Mouse (Mus musculus): ENCODE results near the gene Ilf2. TPM values are rescaled to one million over a fixed set of nuclear protein-coding genes. Genes with fewer than 3 reads are reported as not detected.

The Ilf2 gene
- polyA plus RNA-seq (2015; fragmentation: Nextera tagmentation; extraction: Ambion mirVana) = 303 and 314 TPM in 2 replicates

DNA sequence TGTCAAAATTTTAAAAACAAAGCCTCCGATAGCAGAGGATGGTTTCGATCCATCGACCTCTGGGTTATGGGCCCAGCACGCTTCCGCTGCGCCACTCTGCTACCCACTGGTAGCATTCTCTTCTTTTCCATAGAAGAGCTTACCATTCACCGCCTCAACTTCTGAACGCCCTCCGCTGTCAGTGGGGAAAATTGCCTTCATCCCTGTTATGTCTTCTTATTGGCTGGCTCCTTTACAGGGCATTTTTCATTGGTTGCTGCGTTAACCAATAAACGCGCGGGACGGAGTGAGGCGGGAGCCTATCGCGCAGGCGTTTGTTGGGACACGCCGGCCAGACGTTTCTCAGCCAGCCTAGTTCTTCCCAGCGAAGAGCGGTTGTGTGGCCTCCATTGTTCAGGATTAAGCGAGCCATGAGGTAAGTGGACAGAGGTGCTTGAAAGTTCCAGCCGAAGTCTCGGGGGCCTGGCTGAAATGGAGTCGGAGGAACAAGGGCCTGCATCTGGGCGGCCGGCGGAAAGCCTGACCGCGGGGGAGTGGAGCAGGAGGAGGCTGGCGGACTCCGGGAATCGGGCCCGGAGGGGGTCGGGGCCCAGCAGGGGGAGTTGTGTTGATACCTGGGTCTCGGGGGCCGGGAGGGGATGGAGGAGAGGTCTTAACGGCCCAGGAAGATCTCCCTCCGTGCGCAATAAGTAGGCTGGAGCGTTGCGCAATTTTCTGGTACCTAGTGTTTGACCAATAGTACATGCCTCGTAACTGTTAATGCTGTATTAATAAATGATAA is at the start of gene Ilf2:
Gene Ilf2 (plus strand): TSS at position 296 of the 781 bp plus-strand sequence.
- Histone ChIP-seq H3K4me1 (replicated peaks) (peaks cover 11% of the 10 kb centered on the region), H3K27me3 (no peaks in the 10 kb centered on the region), H3K36me3 (peaks cover 24% of the 10 kb centered on the region), H3K27ac (peak within 1 kb of the TSS; percentile 95), H3K9ac (peak within 1 kb of the TSS; percentile 94), H3K4me3 (peak within 1 kb of the TSS; percentile 86), H3K4me2 (peak within 1 kb of the TSS; percentile 77), H3K9me3 (no peaks in the 10 kb centered on the region)
- peak; percentile 99 for ATAC-seq (ENCODE audit: low FRiP score)
- WGBS = 1% methylated on average over 45 of the region's 45 CpGs

DNA sequence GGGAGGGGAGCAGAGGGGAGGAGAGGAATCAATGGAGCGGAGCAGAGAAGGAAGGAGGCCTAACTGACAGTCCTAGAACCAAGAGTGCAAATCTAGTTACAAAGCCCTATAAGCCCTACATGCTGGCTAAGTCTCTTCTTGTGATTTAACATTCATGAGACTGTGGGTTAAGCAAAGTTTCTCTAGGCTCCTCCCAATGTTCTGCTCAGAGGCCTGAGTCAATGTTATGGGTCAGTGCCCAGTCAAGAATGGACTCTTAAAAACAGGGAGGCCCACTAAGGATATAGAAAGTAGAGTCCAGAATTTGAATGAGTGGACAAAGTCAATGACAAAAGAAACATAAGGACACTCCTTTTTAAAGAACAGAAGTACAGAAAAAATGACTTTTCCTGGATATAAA is 48.4 kb upstream of the Ilf2 start:
- H3K36me3 ChIP-seq = peaks cover 33% of the 10 kb centered on the region
- H3K27ac ChIP-seq = no peak overlapping the region
- no peaks in the 10 kb centered on the region for H3K27me3 ChIP-seq
- H3K4me2 ChIP-seq = no peak overlapping the region
- H3K4me1 ChIP-seq (replicated peaks) = peaks cover 42% of the 10 kb centered on the region
- no peaks in the 10 kb centered on the region for H3K9me3 ChIP-seq
- H3K4me3 ChIP-seq = no peak overlapping the region
- ATAC-seq (ENCODE audit: low FRiP score) = no peak
- H3K9ac ChIP-seq = no peak overlapping the region
- 75% methylated on average over 1 of the region's 1 CpGs for WGBS

DNA sequence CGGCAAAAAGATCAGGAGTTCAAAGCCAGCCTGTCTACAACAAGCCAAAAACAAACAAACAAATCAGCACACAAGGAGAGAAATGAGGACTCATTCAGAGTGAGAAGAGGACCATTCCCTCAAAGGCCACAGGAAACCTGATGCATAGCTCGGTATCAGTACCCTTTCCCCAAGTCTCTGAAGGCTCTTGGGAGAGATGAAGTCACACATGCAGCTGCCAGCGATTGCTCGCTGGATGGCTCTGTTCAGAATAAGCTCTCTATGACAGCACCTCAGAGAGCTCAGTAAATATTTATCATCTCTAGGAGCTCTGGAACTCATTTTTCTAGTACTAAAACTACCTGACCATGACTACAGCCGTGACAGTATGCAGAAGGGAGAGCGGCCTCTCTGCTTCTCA is 47.7 kb upstream of the Ilf2 start:
- no peaks in the 10 kb centered on the region for H3K27me3 ChIP-seq
- no peak overlapping the region; the same call in 1 of the 2 replicates for H3K27ac ChIP-seq
- ATAC-seq (ENCODE audit: low FRiP score) = no peak
- H3K9ac ChIP-seq = no peak overlapping the region
- H3K36me3 ChIP-seq = peaks cover 27% of the 10 kb centered on the region
- no peak overlapping the region for H3K4me3 ChIP-seq
- H3K4me1 ChIP-seq (replicated peaks) = peaks cover 44% of the 10 kb centered on the region
- WGBS = 84% methylated on average over 6 of the region's 6 CpGs
- no peak overlapping the region for H3K4me2 ChIP-seq
- H3K9me3 ChIP-seq = no peaks in the 10 kb centered on the region

DNA sequence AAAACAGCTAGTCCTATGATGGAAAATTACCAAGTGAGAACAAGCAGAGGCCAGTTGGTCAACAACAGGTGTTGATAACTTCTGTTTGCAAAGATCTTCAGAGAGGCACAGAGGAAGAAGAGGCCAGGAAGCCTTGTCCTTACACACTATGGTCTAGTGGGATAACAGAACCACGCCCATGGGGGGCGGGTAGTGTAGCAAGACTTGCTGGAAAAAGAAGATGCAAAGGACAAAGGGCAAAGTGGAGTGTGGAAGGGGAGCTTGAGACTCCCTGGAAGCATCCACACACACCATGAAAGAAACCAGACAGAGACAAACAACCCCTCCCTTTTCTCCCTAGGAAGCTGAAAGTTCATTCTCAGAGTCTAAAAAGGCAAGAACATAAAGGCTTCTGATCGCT is 46.4 kb upstream of the Ilf2 start:
- H3K9me3 ChIP-seq = no peaks in the 10 kb centered on the region
- peaks cover 51% of the 10 kb centered on the region for H3K4me1 ChIP-seq (replicated peaks)
- H3K4me3 ChIP-seq = no peak overlapping the region
- no peak for ATAC-seq (ENCODE audit: low FRiP score)
- H3K27me3 ChIP-seq = no peaks in the 10 kb centered on the region
- peaks cover 19% of the 10 kb centered on the region; the same call in 1 of the 2 replicates for H3K36me3 ChIP-seq
- 84% methylated on average over 3 of the region's 3 CpGs for WGBS
- no peak overlapping the region for H3K4me2 ChIP-seq
- no peak overlapping the region for H3K9ac ChIP-seq
- no peak overlapping the region for H3K27ac ChIP-seq

- peaks cover 51% of the 10 kb centered on the region for H3K4me1 ChIP-seq (replicated peaks)
- WGBS = 12% methylated on average over 2 of the region's 2 CpGs
Measured at GRCm38 (mm10) chr3:90432348-90432747, 43.6 kb upstream of the Ilf2 start.

GRCm38 (mm10) chr3:90432811-90433219 is 43.1 kb upstream of the Ilf2 start:
- Histone ChIP-seq H3K36me3 (peaks cover 14% of the 10 kb centered on the region; the same call in 1 of the 2 replicates), H3K4me2 (peak overlapping the region; percentile 92), H3K9me3 (no peaks in the 10 kb centered on the region), H3K4me3 (peak overlapping the region; percentile 80), H3K27me3 (no peaks in the 10 kb centered on the region), H3K9ac (peak overlapping the region; percentile 94), H3K4me1 (replicated peaks) (peaks cover 50% of the 10 kb centered on the region), H3K27ac (peak overlapping the region; percentile 97)
- ATAC-seq (ENCODE audit: low FRiP score) = peak; percentile 47
- 1% methylated on average over 12 of the region's 12 CpGs for WGBS

More at GRCm38 (mm10) chr3:90432348-90432747, 43.6 kb upstream of the Ilf2 start:
- Histone ChIP-seq H3K9ac (peak overlapping the region; percentile 94), H3K27me3 (no peaks in the 10 kb centered on the region), H3K27ac (peak overlapping the region; percentile 97; the same call in 1 of the 2 replicates), H3K4me3 (peak overlapping the region; percentile 80), H3K4me2 (peak overlapping the region; percentile 92), H3K9me3 (no peaks in the 10 kb centered on the region), H3K36me3 (peaks cover 14% of the 10 kb centered on the region; the same call in 1 of the 2 replicates)
- no peak for ATAC-seq (ENCODE audit: low FRiP score)

DNA sequence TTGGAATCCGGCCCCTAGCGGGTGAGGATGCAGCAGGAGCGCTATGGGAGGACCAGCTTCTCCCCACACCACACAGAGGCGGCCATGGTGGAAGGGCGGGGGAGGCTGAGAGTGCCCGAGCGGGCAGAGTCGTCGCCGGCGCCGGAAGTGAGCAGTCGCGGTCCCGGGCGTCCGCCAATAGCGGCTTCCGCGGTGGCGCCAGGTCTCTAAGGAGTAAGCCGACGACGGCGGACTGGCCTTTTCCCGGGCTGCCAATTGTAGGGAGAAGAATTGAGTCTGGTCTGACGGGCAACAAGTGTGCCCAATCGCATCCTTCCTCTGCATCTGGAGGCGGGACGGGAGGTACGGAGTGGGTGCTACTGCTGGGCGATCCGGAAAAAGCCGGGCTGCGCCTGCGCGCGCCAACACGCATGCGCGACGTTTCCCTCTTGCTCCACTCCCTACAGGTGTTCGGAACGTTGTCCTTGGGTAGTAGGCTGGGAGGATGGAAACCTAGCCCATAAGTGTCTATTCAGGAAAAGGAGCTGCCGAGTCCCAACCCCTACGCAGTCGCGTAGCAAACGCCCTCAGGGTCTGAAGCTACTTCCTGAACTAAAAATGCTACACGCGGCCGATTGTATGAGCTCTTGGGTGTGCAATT is 42.4 kb upstream of the Ilf2 start, which contains the start of gene Ints3:
Gene Ints3 (minus strand): TSS at position 242 of the 640 bp plus-strand sequence.
- peak; percentile 99 for ATAC-seq (ENCODE audit: low FRiP score)
- Histone ChIP-seq H3K27ac (peak within 1 kb of the TSS; percentile 97), H3K4me1 (replicated peaks) (peaks cover 44% of the 10 kb centered on the region), H3K36me3 (peaks cover 14% of the 10 kb centered on the region; the same call in 1 of the 2 replicates), H3K9ac (peak within 1 kb of the TSS; percentile 94), H3K27me3 (no peaks in the 10 kb centered on the region), H3K4me3 (peak within 1 kb of the TSS; percentile 80), H3K9me3 (no peaks in the 10 kb centered on the region), H3K4me2 (peak within 1 kb of the TSS; percentile 92)
- under 1% methylated on average over 52 of the region's 52 CpGs for WGBS

DNA sequence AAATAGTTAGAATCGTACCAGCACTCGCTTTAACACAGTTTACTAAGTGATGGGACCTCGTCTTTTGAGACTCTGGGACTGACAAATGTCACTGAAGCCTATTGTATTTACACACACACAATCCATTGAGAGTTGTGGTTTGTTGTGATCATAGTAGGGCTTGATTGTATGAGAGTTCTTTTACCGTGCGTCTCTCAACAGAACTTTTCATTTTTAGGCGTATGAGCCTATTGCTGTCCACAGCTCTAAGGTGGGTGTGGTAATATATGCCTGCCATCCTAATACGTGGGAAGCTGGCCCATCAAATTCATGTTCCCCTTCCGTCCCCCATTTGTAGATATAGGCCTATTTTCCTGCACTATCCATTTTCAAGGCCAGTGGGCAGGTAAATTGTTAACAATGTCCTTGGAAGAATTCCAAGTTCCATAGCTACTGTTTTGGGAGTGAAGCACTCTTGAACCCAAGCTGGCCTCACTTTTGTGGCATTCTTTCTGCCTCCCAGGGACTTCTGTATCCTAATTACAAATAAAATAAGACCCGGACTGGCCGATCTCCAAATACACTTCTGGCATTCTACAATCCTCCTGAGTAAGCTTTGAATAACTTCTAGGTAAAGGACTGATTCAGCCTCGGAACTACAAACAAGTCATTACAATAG is 41.7 kb upstream of the Ilf2 start:
- ATAC-seq (ENCODE audit: low FRiP score) = no peak; the same call in 1 of the 2 replicates

DNA sequence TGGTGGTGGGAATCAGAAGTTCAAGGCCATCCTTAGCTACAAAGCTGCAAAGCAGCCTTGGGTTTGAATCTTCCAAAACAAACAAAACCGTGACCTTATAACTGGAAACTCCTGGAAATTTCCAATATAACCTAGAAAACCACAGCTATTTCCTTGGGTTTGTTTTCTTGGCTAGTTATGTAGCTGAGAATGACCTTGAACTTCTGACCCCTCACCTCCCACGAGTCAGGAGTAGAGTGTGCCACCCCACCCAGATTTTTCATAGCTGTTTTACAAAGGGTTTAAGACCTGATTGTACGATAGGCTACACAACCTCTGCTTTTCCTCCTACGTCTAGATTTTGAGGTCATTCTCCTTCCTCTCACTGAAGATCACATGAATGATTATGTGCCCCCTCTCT is 38.8 kb upstream of the Ilf2 start:
- no peaks in the 10 kb centered on the region for H3K9me3 ChIP-seq
- no peak for ATAC-seq (ENCODE audit: low FRiP score)
- H3K4me3 ChIP-seq = no peak overlapping the region
- H3K27me3 ChIP-seq = no peaks in the 10 kb centered on the region
- no peak overlapping the region for H3K9ac ChIP-seq
- H3K27ac ChIP-seq = no peak overlapping the region
- H3K4me2 ChIP-seq = no peak overlapping the region
- no peaks in the 10 kb centered on the region for H3K36me3 ChIP-seq
- H3K4me1 ChIP-seq (replicated peaks) = peaks cover 13% of the 10 kb centered on the region
- WGBS = 78% methylated on average over 4 of the region's 4 CpGs

More for the DNA sequence above, 41.7 kb upstream of the Ilf2 start:
- no peaks in the 10 kb centered on the region for H3K27me3 ChIP-seq
- no peaks in the 10 kb centered on the region for H3K9me3 ChIP-seq
- peaks cover 12% of the 10 kb centered on the region; the same call in 1 of the 2 replicates for H3K36me3 ChIP-seq
- H3K9ac ChIP-seq = peak overlapping the region; percentile 56
- 59% methylated on average over 11 of the region's 11 CpGs for WGBS
- H3K4me3 ChIP-seq = peak overlapping the region; percentile 80
- peak overlapping the region; percentile 55 for H3K4me2 ChIP-seq
- H3K4me1 ChIP-seq (replicated peaks) = peaks cover 38% of the 10 kb centered on the region
- H3K27ac ChIP-seq = no peak overlapping the region

DNA sequence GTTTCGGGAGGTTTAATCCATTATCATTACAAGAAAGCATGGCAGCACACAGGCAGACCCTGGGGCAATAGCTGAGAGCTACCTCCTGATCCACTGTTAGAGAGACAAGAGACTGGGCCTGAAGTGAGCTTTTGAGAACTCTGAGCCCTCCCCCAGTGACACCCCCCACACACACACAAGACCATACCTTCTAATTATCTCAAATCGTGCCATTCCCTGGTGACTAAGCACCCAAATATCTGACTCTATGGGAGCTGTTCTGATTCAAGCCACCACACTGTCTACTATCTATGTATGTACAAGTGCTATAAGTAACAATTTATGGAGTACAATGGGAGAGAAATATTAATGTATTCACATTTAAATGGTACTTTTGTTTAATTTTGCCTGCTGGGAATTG is 35.2 kb upstream of the Ilf2 start:
- Histone ChIP-seq H3K4me1 (replicated peaks) (peaks cover 3% of the 10 kb centered on the region), H3K27ac (no peak overlapping the region), H3K4me3 (no peak overlapping the region), H3K9me3 (no peaks in the 10 kb centered on the region), H3K36me3 (no peaks in the 10 kb centered on the region), H3K9ac (no peak overlapping the region), H3K27me3 (no peaks in the 10 kb centered on the region), H3K4me2 (no peak overlapping the region)
- ATAC-seq (ENCODE audit: low FRiP score) = no peak
- WGBS = 88% methylated on average over 2 of the region's 2 CpGs

- H3K4me3 ChIP-seq = no peak overlapping the region
- no peaks in the 10 kb centered on the region for H3K9me3 ChIP-seq
- no peaks in the 10 kb centered on the region for H3K36me3 ChIP-seq
- 89% methylated on average over 3 of the region's 3 CpGs for WGBS
- H3K27ac ChIP-seq = no peak overlapping the region
- H3K27me3 ChIP-seq = no peaks in the 10 kb centered on the region
- H3K4me2 ChIP-seq = no peak overlapping the region
- ATAC-seq (ENCODE audit: low FRiP score) = no peak
- H3K9ac ChIP-seq = no peak overlapping the region
- H3K4me1 ChIP-seq (replicated peaks) = peaks cover 17% of the 10 kb centered on the region
Measured at GRCm38 (mm10) chr3:90443977-90444376, 31.9 kb upstream of the Ilf2 start.
